Mouse (Mus musculus): ENCODE measurements around the gene Acrbp. TPM values are rescaled to one million over a fixed set of nuclear protein-coding genes. Genes with fewer than 3 reads are reported as not detected.

Gene Acrbp
- polyA plus RNA-seq, 1 experiment from 2014 or later: 11.7 TPM

- Histone ChIP-seq H3K36me3 (ENCODE audit: control insufficient read depth, insufficient read depth, low read length) (no peaks in the 10 kb centered on the region), H3K27me3 (ENCODE audit: control insufficient read depth, insufficient read depth, low read length) (no peaks in the 10 kb centered on the region), H3K4me1 (ENCODE audit: control insufficient read depth, insufficient read depth, low read length) (peaks cover 3% of the 10 kb centered on the region; the same call in 1 of the 2 replicates), H3K9ac (ENCODE audit: low read length) (peak overlapping the region; percentile 75), H3K4me3 (ENCODE audit: low read depth, low read length) (peak overlapping the region; percentile 36), H3K4me2 (ENCODE audit: low read depth) (peak overlapping the region; percentile 72), H3K9me3 (ENCODE audit: control insufficient read depth, low read length) (no peaks in the 10 kb centered on the region), H3K27ac (ENCODE audit: low read depth, low read length) (peak overlapping the region; percentile 83)
- WGBS: 23% methylated on average over 45 of the region's 45 CpGs
- DNase-seq (ENCODE audit: low spot score): peak; percentile 96
- peak; percentile 90 for ATAC-seq (ENCODE audit: insufficient read depth, low FRiP score, low TSS enrichment)
Measured at GRCm38 (mm10) chr6:125081797-125082560, 32.5 kb downstream of the Acrbp start.

GRCm38 (mm10) chr6:125082801-125083386 lies 33.4 kb downstream of the Acrbp start:
- 88% methylated on average over 7 of the region's 7 CpGs for WGBS
- no peak overlapping the region for H3K4me2 ChIP-seq (ENCODE audit: low read depth)
- no peaks in the 10 kb centered on the region for H3K27me3 ChIP-seq (ENCODE audit: control insufficient read depth, insufficient read depth, low read length)
- H3K4me3 ChIP-seq (ENCODE audit: low read depth, low read length): no peak overlapping the region
- ATAC-seq (ENCODE audit: insufficient read depth, low FRiP score, low TSS enrichment) (no peak), DNase-seq (ENCODE audit: low spot score) (no peak)
- no peak overlapping the region for H3K27ac ChIP-seq (ENCODE audit: low read depth, low read length)
- H3K36me3 ChIP-seq (ENCODE audit: control insufficient read depth, insufficient read depth, low read length): no peaks in the 10 kb centered on the region
- H3K9ac ChIP-seq (ENCODE audit: low read length): no peak overlapping the region
- H3K9me3 ChIP-seq (ENCODE audit: control insufficient read depth, low read length): no peaks in the 10 kb centered on the region
- peaks cover 3% of the 10 kb centered on the region; the same call in 1 of the 2 replicates for H3K4me1 ChIP-seq (ENCODE audit: control insufficient read depth, insufficient read depth, low read length)

GRCm38 (mm10) chr6:125084424-125084823 lies 34.9 kb downstream of the Acrbp start:
- Histone ChIP-seq H3K36me3 (ENCODE audit: control insufficient read depth, insufficient read depth, low read length) (no peaks in the 10 kb centered on the region), H3K9ac (ENCODE audit: low read length) (no peak overlapping the region), H3K9me3 (ENCODE audit: control insufficient read depth, low read length) (no peaks in the 10 kb centered on the region), H3K4me3 (ENCODE audit: low read depth, low read length) (no peak overlapping the region), H3K4me1 (ENCODE audit: control insufficient read depth, insufficient read depth, low read length) (peaks cover 6% of the 10 kb centered on the region), H3K27me3 (ENCODE audit: control insufficient read depth, insufficient read depth, low read length) (no peaks in the 10 kb centered on the region), H3K27ac (ENCODE audit: low read depth, low read length) (no peak overlapping the region), H3K4me2 (ENCODE audit: low read depth) (no peak overlapping the region)
- ATAC-seq (ENCODE audit: insufficient read depth, low FRiP score, low TSS enrichment) (no peak), DNase-seq (ENCODE audit: low spot score) (peak; percentile 63)
- WGBS: 7% methylated on average over 4 of the region's 4 CpGs

- DNase-seq (ENCODE audit: low spot score): no peak
- Histone ChIP-seq H3K4me1 (ENCODE audit: control insufficient read depth, insufficient read depth, low read length) (peaks cover 21% of the 10 kb centered on the region), H3K9me3 (ENCODE audit: control insufficient read depth, low read length) (no peaks in the 10 kb centered on the region), H3K27me3 (ENCODE audit: control insufficient read depth, insufficient read depth, low read length) (no peaks in the 10 kb centered on the region), H3K9ac (ENCODE audit: low read length) (no peak overlapping the region), H3K4me2 (ENCODE audit: low read depth) (no peak overlapping the region), H3K4me3 (ENCODE audit: low read depth, low read length) (no peak overlapping the region), H3K36me3 (ENCODE audit: control insufficient read depth, insufficient read depth, low read length) (no peaks in the 10 kb centered on the region), H3K27ac (ENCODE audit: low read depth, low read length) (peak overlapping the region; percentile 95)
- ATAC-seq (ENCODE audit: insufficient read depth, low FRiP score, low TSS enrichment): no peak
- WGBS: 92% methylated on average over 3 of the region's 3 CpGs
Measured at GRCm38 (mm10) chr6:125087937-125088336, 38.4 kb downstream of the Acrbp start.

GRCm38 (mm10) chr6:125088561-125089321 lies 39.3 kb downstream of the Acrbp start:
- H3K9me3 ChIP-seq (ENCODE audit: control insufficient read depth, low read length): no peaks in the 10 kb centered on the region
- H3K27ac ChIP-seq (ENCODE audit: low read depth, low read length): peak overlapping the region; percentile 95
- DNase-seq (ENCODE audit: low spot score): peak; percentile 84
- ATAC-seq (ENCODE audit: insufficient read depth, low FRiP score, low TSS enrichment): peak; percentile 76
- peaks cover 21% of the 10 kb centered on the region for H3K4me1 ChIP-seq (ENCODE audit: control insufficient read depth, insufficient read depth, low read length)
- H3K9ac ChIP-seq (ENCODE audit: low read length): peak overlapping the region; percentile 40; the same call in 1 of the 2 replicates
- peak overlapping the region; percentile 47 for H3K4me2 ChIP-seq (ENCODE audit: low read depth)
- no peaks in the 10 kb centered on the region for H3K27me3 ChIP-seq (ENCODE audit: control insufficient read depth, insufficient read depth, low read length)
- under 1% methylated on average over 18 of the region's 20 CpGs for WGBS
- H3K4me3 ChIP-seq (ENCODE audit: low read depth, low read length): peak overlapping the region; percentile 6; the same call in 1 of the 2 replicates
- no peaks in the 10 kb centered on the region for H3K36me3 ChIP-seq (ENCODE audit: control insufficient read depth, insufficient read depth, low read length)

- Histone ChIP-seq H3K36me3 (ENCODE audit: control insufficient read depth, insufficient read depth, low read length) (no peaks in the 10 kb centered on the region), H3K27me3 (ENCODE audit: control insufficient read depth, insufficient read depth, low read length) (no peaks in the 10 kb centered on the region), H3K4me1 (ENCODE audit: control insufficient read depth, insufficient read depth, low read length) (peaks cover 18% of the 10 kb centered on the region), H3K4me2 (ENCODE audit: low read depth) (peak overlapping the region; percentile 47), H3K27ac (ENCODE audit: low read depth, low read length) (peak overlapping the region; percentile 95), H3K4me3 (ENCODE audit: low read depth, low read length) (peak overlapping the region; percentile 20), H3K9me3 (ENCODE audit: control insufficient read depth, low read length) (no peaks in the 10 kb centered on the region), H3K9ac (ENCODE audit: low read length) (peak overlapping the region; percentile 54)
- peak; percentile 70 for ATAC-seq (ENCODE audit: insufficient read depth, low FRiP score, low TSS enrichment)
- peak; percentile 74 for DNase-seq (ENCODE audit: low spot score)
- 2% methylated on average over 15 of the region's 15 CpGs for WGBS
Measured at GRCm38 (mm10) chr6:125089521-125090321, 40.2 kb downstream of the Acrbp start.

GRCm38 (mm10) chr6:125090341-125091085 lies 41.0 kb downstream of the Acrbp start:
- H3K27ac ChIP-seq (ENCODE audit: low read depth, low read length): peak overlapping the region; percentile 95
- 55% methylated on average over 10 of the region's 10 CpGs for WGBS
- H3K4me3 ChIP-seq (ENCODE audit: low read depth, low read length): peak overlapping the region; percentile 20; the same call in 1 of the 2 replicates
- peak overlapping the region; percentile 47 for H3K4me2 ChIP-seq (ENCODE audit: low read depth)
- H3K9me3 ChIP-seq (ENCODE audit: control insufficient read depth, low read length): no peaks in the 10 kb centered on the region
- no peaks in the 10 kb centered on the region for H3K27me3 ChIP-seq (ENCODE audit: control insufficient read depth, insufficient read depth, low read length)
- no peaks in the 10 kb centered on the region for H3K36me3 ChIP-seq (ENCODE audit: control insufficient read depth, insufficient read depth, low read length)
- DNase-seq (ENCODE audit: low spot score) (no peak), ATAC-seq (ENCODE audit: insufficient read depth, low FRiP score, low TSS enrichment) (no peak; the same call in 1 of the 2 replicates)
- H3K9ac ChIP-seq (ENCODE audit: low read length): peak overlapping the region; percentile 54
- H3K4me1 ChIP-seq (ENCODE audit: control insufficient read depth, insufficient read depth, low read length): peaks cover 18% of the 10 kb centered on the region
